Mouse (Mus musculus) liver, embryonic 11.5 days (tissue): ENCODE data around the gene Trpm3. TPM values are rescaled to one million over a fixed set of nuclear protein-coding genes. Genes with fewer than 3 reads are reported as not detected.

Experiments used
- ATAC-seq: fragments of 200-750 bp; cut with Nextera tagmentation; replicated peaks from 2 replicates; pipeline ENCODE4 v1.8.0; 2017; ENCODE audit warnings: moderate number of reproducible peaks, mild to moderate bottlenecking, moderate TSS enrichment, moderate library complexity; ENCODE audit not compliant: low FRiP score
- DNase-seq: peaks from one replicate; pipeline ENCODE4 v3.0.0-alpha.2; 2017; ENCODE audit warnings: low spot score
- H3K27ac ChIP-seq: fragments of 300-500 bp; sonication (generic); 2 replicates; pipeline ENCODE4 v1.5.1; 2014; ENCODE audit warnings: mild to moderate bottlenecking, low read depth, low read length, control low read depth
- H3K27me3 ChIP-seq: fragments of 300-500 bp; sonication (generic); replicated peaks from 2 replicates; pipeline ENCODE4 v1.6.1; 2014; ENCODE audit warnings: low read length, mixed read lengths; ENCODE audit not compliant: control insufficient read depth, insufficient read depth
- H3K36me3 ChIP-seq: fragments of 300-500 bp; sonication (generic); 2 replicates; pipeline ENCODE4 v1.6.1; 2014; ENCODE audit warnings: mild to moderate bottlenecking, low read length, moderate library complexity, mixed read lengths; ENCODE audit not compliant: control insufficient read depth, insufficient read depth
- H3K4me1 ChIP-seq: fragments of 300-500 bp; sonication (generic); replicated peaks from 2 replicates; pipeline ENCODE4 v1.6.1; 2014; ENCODE audit warnings: low read length, mixed read lengths; ENCODE audit not compliant: control insufficient read depth, insufficient read depth
- H3K4me2 ChIP-seq: fragments of 300-500 bp; sonication (generic); 2 replicates; pipeline ENCODE4 v1.6.1; 2014; ENCODE audit warnings: mild to moderate bottlenecking, control low read depth, moderate library complexity
- H3K4me3 ChIP-seq: fragments of 300-500 bp; sonication (generic); 2 replicates; pipeline ENCODE4 v1.5.1; 2014; ENCODE audit warnings: low read depth, low read length, control low read depth
- H3K9ac ChIP-seq: fragments of 300-500 bp; sonication (generic); 2 replicates; pipeline ENCODE4 v1.6.1; 2014; ENCODE audit warnings: low read depth, low read length, control low read depth
- H3K9me3 ChIP-seq: fragments of 300-500 bp; sonication (generic); 2 replicates; pipeline ENCODE4 v1.6.1; 2016; ENCODE audit warnings: low read length, inconsistent platforms, mixed read lengths; ENCODE audit not compliant: control insufficient read depth
- WGBS: fragments of 180-500 bp; shearing (Covaris S2); extraction: QIAGEN DNeasy Blood & Tissue Kit; methylation state at CpG from one replicate; pipeline ENCODE4 v1.1.7; 2014; 5-methylcytosine and 5-hydroxymethylcytosine counted together
- polyA plus RNA-seq: library from polyadenylated mRNA; unstranded; fragments of >200 nt; fragmentation: Nextera tagmentation; extraction: Ambion mirVana; gene quantifications from 2 replicates; pipeline ENCODE4 v1.2.1, GENCODE M21; 2014

Gene Trpm3
- polyA plus RNA-seq, 1 experiment from 2014 or later: 0.26 TPM

DNA sequence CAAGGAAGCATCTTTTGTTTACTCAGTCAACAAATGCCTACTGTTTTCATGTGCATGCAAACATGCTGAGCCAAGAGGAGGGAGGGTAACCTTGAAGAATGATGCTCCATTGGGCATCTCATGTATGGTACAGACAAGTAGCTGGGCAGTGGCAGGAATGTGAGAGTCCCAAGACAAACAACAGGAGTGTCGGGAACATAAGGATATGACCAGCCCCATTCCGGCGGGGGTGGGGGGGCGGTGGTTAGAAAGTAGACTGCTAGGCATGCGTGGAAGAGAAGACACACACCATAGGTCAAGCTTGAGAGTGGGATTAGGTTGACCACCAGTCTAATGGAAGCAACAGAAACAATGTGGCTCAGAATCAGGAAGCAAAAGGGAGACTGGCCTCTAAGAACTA is 837.0 kb downstream of the Trpm3 start:
- H3K27me3 ChIP-seq: no peaks in the 10 kb centered on the region
- H3K4me1 ChIP-seq: no peaks in the 10 kb centered on the region
- H3K4me3 ChIP-seq: no peak overlapping the region
- WGBS: 91% methylated on average over 5 of the region's 5 CpGs
- no peaks in the 10 kb centered on the region for H3K36me3 ChIP-seq
- no peak overlapping the region for H3K27ac ChIP-seq
- H3K9me3 ChIP-seq: no peaks in the 10 kb centered on the region
- H3K4me2 ChIP-seq: no peak overlapping the region
- no peak overlapping the region for H3K9ac ChIP-seq
- ATAC-seq (no peak), DNase-seq (no peak)

DNA sequence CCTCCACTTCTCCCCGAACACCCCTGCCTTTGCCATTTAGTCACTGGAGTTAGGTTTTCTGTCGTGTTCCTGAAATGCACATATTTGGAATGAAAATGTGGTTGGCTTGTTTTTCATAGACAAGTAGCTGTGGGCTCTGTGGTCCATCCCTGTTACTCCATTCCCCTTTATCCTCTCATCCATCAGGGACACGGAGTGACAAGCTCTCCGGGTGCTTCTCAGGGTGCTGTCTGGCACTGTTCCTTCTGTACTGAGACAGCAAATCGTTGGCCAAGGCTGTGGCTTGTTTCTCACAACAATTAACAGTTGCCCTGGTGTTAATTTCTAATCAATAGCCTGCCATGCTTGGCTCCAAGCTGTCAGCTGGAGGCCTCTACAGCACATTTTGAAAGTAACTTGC is 838.7 kb downstream of the Trpm3 start:
- Histone ChIP-seq H3K4me1 (no peaks in the 10 kb centered on the region), H3K27ac (no peak overlapping the region), H3K9ac (no peak overlapping the region), H3K27me3 (no peaks in the 10 kb centered on the region), H3K9me3 (no peaks in the 10 kb centered on the region), H3K4me3 (no peak overlapping the region), H3K4me2 (no peak overlapping the region), H3K36me3 (no peaks in the 10 kb centered on the region)
- 60% methylated on average over 5 of the region's 5 CpGs for WGBS
- no peak for ATAC-seq
- no peak for DNase-seq

DNA sequence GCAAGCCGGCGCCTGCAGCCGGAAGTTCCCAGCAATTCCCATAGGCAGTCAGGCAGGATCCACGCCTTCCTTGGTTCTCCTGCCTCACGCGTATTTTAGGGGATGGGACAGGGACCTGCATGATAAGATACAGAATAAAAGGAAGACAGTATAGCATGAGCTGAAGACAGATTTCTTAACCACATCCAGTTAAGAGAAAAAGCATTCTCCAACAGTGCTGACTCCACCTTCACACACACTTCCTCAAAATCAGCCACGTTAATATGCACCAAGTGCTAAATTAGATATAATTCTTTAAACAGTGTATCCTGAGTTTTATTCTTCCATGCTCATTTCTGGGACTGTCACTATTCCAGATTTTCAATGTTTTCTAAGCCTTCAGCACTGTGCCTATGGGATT is 839.9 kb downstream of the Trpm3 start:
- Histone ChIP-seq H3K27me3 (no peaks in the 10 kb centered on the region), H3K9me3 (no peaks in the 10 kb centered on the region), H3K27ac (no peak overlapping the region), H3K4me3 (no peak overlapping the region), H3K4me1 (no peaks in the 10 kb centered on the region), H3K9ac (no peak overlapping the region), H3K36me3 (no peaks in the 10 kb centered on the region), H3K4me2 (no peak overlapping the region)
- no peak for ATAC-seq
- WGBS: 73% methylated on average over 7 of the region's 7 CpGs
- DNase-seq: no peak

DNA sequence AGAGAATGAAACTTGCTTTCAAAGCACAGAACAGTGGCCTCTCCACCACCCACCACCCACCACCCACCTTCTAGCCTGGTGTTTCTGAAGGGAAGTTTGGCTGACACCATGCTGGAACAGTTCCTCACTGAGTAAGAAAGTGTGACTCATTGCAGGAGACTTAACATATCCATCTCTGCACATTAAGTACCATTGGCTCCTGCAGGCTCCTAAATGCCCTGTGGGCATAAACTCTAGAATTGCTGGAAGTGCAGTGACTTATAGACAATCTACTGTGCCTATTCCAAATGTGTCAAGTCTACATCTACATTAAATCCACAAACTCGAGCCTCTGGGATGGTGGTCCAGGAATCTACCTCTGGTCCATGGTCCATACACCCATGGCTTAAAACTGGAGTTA is 840.3 kb downstream of the Trpm3 start:
- Histone ChIP-seq H3K4me2 (no peak overlapping the region), H3K36me3 (no peaks in the 10 kb centered on the region), H3K4me3 (no peak overlapping the region), H3K27ac (no peak overlapping the region), H3K27me3 (no peaks in the 10 kb centered on the region), H3K9ac (no peak overlapping the region), H3K4me1 (no peaks in the 10 kb centered on the region), H3K9me3 (no peaks in the 10 kb centered on the region)
- no peak for DNase-seq
- no peak for ATAC-seq
- 66% methylated on average over 1 of the region's 1 CpGs for WGBS

DNA sequence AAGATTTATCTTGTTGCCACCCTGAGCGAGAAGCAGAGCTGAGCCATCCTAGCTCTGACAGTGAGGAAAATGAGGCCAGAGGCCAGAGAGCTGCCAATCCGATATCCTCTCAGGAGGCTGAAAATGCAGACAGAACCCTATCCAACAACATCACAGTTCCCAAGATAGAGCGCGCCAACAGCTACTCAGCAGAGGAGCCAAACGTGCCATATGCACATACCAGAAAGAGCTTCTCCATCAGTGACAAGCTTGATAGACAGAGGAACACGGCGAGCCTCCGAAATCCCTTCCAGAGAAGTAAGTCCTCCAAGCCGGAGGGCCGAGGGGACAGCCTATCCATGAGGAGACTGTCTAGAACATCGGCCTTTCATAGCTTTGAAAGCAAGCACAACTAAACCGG is 849.1 kb downstream of the Trpm3 start:
- H3K27me3 ChIP-seq: no peaks in the 10 kb centered on the region
- H3K4me3 ChIP-seq: no peak overlapping the region
- H3K27ac ChIP-seq: no peak overlapping the region
- WGBS: 94% methylated on average over 12 of the region's 12 CpGs
- ATAC-seq (no peak), DNase-seq (no peak)
- no peaks in the 10 kb centered on the region for H3K9me3 ChIP-seq
- H3K4me1 ChIP-seq: no peaks in the 10 kb centered on the region
- H3K36me3 ChIP-seq: no peaks in the 10 kb centered on the region
- H3K4me2 ChIP-seq: no peak overlapping the region
- no peak overlapping the region for H3K9ac ChIP-seq

DNA sequence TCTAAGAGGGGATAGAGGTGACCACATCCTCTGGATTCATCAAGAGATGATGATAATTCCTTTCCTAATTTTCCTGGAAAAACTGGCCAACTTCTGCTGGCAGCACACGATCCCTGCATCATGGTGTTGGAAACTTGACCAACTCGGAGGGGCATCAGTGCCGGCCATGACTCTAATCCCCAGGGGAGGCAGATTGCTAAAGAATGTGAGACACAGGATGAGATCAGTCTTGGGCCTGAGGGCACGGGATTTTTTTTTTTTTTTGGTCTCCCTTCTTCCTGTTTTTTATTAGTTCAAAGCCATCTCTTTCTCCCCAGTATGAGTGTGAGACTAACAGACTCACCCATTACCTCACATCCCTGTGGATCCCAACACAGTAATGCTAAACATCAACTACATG is 855.1 kb downstream of the Trpm3 start:
- 72% methylated on average over 4 of the region's 4 CpGs for WGBS
- H3K9me3 ChIP-seq: no peaks in the 10 kb centered on the region
- H3K27me3 ChIP-seq: no peaks in the 10 kb centered on the region
- H3K4me1 ChIP-seq: no peaks in the 10 kb centered on the region
- ATAC-seq (no peak), DNase-seq (no peak)
- no peaks in the 10 kb centered on the region for H3K36me3 ChIP-seq
- no peak overlapping the region for H3K9ac ChIP-seq
- no peak overlapping the region for H3K4me2 ChIP-seq
- H3K4me3 ChIP-seq: no peak overlapping the region
- no peak overlapping the region for H3K27ac ChIP-seq

DNA sequence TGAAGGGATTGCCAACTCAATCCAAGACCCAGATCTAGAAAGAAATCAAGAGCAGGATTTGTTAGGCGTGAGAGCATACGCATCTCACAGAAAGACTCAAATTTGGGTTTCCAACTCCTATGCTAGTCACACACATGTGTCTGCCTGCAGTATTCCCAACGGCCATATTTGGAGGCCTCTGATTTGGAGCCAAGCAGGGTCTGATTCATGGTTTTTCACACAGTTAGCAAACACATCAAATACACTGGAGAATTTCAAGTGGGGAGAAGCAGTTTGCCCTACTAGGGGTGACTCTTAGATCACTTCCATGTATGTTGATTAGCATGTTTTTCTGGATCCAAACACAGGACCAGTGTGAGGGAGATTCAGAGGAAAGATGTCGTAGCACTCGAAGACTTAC is 855.7 kb downstream of the Trpm3 start:
- WGBS: 87% methylated on average over 5 of the region's 5 CpGs

DNA sequence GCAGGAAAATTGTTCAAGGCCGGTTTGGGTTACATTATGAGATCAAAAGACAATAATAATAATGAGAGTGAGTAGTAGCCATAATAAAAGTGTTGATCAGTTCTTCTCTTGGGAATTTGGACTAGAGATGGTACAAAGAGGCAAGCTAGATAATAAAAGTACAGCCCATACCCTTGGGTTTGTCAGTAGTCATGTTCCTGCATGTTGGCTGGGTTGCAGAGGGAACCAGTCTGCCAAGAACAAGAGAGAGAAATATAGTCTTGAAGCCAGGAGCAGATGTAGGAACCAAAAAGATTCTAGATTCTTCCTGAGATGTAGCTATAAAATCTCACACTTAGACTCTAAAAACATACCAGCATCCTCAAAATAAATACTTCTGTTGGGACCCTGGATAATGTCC is 861.4 kb downstream of the Trpm3 start:
- Histone ChIP-seq H3K4me1 (no peaks in the 10 kb centered on the region), H3K27ac (no peak overlapping the region), H3K4me2 (no peak overlapping the region), H3K27me3 (no peaks in the 10 kb centered on the region), H3K9ac (no peak overlapping the region), H3K9me3 (no peaks in the 10 kb centered on the region), H3K4me3 (no peak overlapping the region), H3K36me3 (no peaks in the 10 kb centered on the region)
- DNase-seq (no peak), ATAC-seq (no peak)
- 89% methylated on average over 1 of the region's 1 CpGs for WGBS

More for the DNA sequence above, 855.7 kb downstream of the Trpm3 start:
- Histone ChIP-seq H3K4me1 (no peaks in the 10 kb centered on the region), H3K36me3 (no peaks in the 10 kb centered on the region), H3K27ac (no peak overlapping the region), H3K27me3 (no peaks in the 10 kb centered on the region), H3K9ac (no peak overlapping the region), H3K9me3 (no peaks in the 10 kb centered on the region), H3K4me2 (no peak overlapping the region), H3K4me3 (no peak overlapping the region)
- DNase-seq: no peak
- no peak for ATAC-seq

DNA sequence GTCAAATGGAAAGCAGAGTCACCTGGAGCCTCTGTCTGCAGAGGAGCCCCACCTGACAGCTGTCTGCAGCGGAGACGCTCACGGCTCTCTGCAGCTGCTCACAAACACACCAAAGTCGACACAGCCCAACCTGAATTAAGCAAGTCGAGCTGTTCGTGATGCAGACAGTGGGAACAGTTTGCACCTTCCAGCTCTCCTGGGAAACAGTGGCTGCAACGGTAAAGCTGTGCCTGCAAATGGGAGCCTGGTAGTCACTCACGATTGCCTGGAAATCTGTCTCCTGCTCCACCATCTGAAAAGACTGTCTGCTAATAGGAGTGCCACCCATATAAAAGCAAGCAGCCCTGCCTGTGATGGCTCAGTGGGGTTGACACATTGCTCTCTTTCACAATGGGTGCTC is 865.0 kb downstream of the Trpm3 start:
- WGBS: 37% methylated on average over 8 of the region's 8 CpGs
- Histone ChIP-seq H3K9me3 (no peaks in the 10 kb centered on the region), H3K27ac (no peak overlapping the region), H3K4me1 (no peaks in the 10 kb centered on the region), H3K4me2 (no peak overlapping the region), H3K4me3 (no peak overlapping the region), H3K27me3 (no peaks in the 10 kb centered on the region), H3K36me3 (no peaks in the 10 kb centered on the region), H3K9ac (no peak overlapping the region)
- ATAC-seq (no peak), DNase-seq (no peak)
